Mouse (Mus musculus): ENCODE results near the gene Fnip1.

The Fnip1 gene

GRCm38 (mm10) chr11:54458168-54458567, 20.2 kb downstream of the Fnip1 start:
- DNase-seq (ENCODE audit: low spot score in 2 of 2) = no peak

- DNase-seq (ENCODE audit: low spot score in 2 of 2) = no peak
Measured at GRCm38 (mm10) chr11:54464557-54465244, 26.7 kb downstream of the Fnip1 start.

DNA sequence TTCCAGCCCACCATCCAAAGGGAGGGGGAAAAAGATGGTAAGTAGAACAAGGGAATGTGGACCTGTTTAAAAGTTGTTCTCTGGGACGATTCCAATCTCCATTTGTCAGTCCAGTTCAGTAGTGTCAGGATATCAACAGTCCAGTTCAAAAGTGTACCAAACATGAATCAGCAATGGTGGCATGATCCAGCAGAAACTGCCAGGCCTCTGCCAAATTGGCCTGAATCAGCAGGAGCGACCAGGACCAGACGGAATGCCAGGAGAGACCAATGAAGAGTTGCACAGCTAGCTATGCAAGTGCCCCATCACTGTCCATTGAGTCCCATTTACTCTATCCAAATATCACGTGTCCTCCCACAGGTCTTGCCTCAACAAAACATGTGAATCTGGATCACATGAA, 34.2 kb downstream of the Fnip1 start:
- DNase-seq (ENCODE audit: low spot score in 2 of 2) = no peak

GRCm38 (mm10) chr11:54478414-54478813, 40.4 kb downstream of the Fnip1 start:
- no peak for DNase-seq (ENCODE audit: low spot score in 2 of 2)

- DNase-seq (ENCODE audit: low spot score in 2 of 2) = no peak
Measured at GRCm38 (mm10) chr11:54486041-54486440, 48.0 kb downstream of the Fnip1 start.

GRCm38 (mm10) chr11:54491946-54492558, 54.1 kb downstream of the Fnip1 start:
- DNase-seq (ENCODE audit: low spot score in 2 of 2) = no peak

- DNase-seq (ENCODE audit: low spot score in 2 of 2) = no peak
Measured at GRCm38 (mm10) chr11:54492559-54492958, 54.6 kb downstream of the Fnip1 start.

DNA sequence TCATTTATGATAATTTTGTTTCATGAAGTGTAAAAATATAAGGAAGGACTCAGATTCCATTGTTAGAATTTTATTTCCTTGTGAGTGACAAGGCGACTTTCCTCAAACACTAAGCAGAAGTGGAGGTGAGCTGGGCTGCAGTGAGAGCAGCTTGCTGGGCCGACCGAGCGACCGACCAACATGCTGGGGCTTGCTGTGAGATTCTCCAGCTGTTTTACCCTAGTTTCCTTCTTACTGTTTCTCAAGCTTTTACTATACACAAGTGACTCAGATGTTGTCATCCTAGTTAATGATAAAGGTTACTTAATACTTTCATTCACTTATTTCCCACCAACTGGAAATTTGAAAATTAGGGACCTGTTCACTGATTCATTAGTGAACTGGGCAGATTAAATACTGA, 61.8 kb downstream of the Fnip1 start:
- DNase-seq (ENCODE audit: low spot score in 2 of 2) = peak; percentile 19 to 48

- peak in 1 of 2 experiments; percentile 5 for DNase-seq (ENCODE audit: low spot score in 2 of 2)
Measured at GRCm38 (mm10) chr11:54502546-54503245, 64.7 kb downstream of the Fnip1 start.

- no peak for DNase-seq (ENCODE audit: low spot score in 2 of 2)
Measured at GRCm38 (mm10) chr11:54513584-54513983, 75.6 kb downstream of the Fnip1 start.

DNA sequence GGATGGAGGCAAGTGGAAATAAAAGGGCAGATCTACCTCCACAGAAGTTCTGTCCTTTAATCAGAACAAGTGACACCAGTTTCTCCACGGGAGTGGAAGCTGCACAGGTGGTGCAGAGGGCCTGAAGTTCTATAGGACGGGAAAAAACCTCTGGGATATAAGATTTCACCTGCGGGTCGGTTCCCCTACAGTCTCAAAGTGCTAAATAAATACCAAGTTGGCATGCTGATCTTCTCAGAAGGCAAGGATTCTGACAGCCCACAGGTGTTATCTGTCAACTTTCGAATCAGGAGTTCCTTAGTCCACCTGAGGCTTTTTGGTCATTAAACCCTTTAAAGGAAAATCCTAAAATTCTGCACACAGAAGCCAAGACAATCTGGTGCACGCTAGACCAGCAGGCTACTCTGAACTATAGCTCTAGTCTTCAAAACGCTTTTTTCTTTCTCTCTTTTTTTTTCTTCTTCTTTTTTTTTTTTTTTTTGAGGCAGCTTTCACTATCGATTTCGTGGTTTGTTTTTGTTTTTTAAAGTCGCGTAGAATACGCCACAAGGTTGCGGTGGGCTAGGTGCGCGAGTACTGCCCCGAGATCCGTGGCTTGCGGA, 84.0 kb downstream of the Fnip1 start:
- no peak for DNase-seq (ENCODE audit: low spot score in 2 of 2)

- peak; percentile 99 for DNase-seq (ENCODE audit: low spot score in 2 of 2)
Measured at GRCm38 (mm10) chr11:54522529-54523430, 84.8 kb downstream of the Fnip1 start, which contains the start of gene Rapgef6. Gene Rapgef6 (plus strand): TSS chr11:54522847.

- DNase-seq (ENCODE audit: low spot score in 2 of 2) = no peak
Measured at GRCm38 (mm10) chr11:54523431-54524001, 85.5 kb downstream of the Fnip1 start.

DNA sequence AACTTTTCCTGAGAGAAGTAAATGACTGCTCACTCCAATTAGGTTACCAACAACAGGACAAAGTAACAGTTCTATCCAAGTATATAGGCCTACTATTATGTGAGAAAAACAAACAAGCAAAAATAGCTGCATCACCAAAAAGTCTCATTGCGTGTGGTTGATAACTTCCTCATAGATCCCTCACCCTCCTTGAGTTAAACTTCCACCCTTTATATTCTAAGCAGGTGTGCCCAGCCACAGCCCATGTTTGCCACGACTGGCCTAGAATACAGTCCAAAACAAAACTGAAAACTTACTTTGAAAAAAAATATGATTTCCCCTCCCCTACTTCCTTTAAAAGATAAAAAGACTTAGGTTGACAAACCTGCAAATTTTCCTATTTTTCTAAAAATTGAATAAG, 90.0 kb downstream of the Fnip1 start:
- no peak for DNase-seq (ENCODE audit: low spot score in 2 of 2)

- DNase-seq (ENCODE audit: low spot score in 2 of 2) = peak in 1 of 2 experiments; percentile 12
Measured at GRCm38 (mm10) chr11:54530391-54530790, 92.4 kb downstream of the Fnip1 start.

DNA sequence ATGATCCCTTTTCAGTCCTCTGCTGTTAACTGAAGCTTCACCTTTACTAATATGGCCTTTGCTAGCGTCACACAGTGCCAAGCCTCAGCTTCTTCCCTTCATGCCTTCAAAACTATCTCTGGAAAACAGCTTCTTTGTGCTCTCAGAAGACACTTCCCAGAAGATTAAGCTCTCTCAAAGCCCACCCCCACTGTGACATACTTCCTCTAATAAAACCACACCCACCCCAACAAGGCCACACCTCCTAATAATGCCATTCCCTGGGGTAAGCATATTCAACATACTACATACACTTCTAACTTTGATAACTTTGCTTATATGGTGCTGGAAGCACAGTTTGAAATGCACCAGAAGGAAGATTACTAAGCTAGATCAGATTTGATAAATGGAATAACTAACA, 92.9 kb downstream of the Fnip1 start:
- DNase-seq (ENCODE audit: low spot score in 2 of 2) = no peak

GRCm38 (mm10) chr11:54533834-54534233, 95.8 kb downstream of the Fnip1 start:
- no peak for DNase-seq (ENCODE audit: low spot score in 2 of 2)

GRCm38 (mm10) chr11:54534871-54535270, 96.9 kb downstream of the Fnip1 start:
- DNase-seq (ENCODE audit: low spot score in 2 of 2) = peak; percentile 74

- DNase-seq (ENCODE audit: low spot score in 2 of 2) = no peak
Measured at GRCm38 (mm10) chr11:54539031-54539430, 101.0 kb downstream of the Fnip1 start.

DNA sequence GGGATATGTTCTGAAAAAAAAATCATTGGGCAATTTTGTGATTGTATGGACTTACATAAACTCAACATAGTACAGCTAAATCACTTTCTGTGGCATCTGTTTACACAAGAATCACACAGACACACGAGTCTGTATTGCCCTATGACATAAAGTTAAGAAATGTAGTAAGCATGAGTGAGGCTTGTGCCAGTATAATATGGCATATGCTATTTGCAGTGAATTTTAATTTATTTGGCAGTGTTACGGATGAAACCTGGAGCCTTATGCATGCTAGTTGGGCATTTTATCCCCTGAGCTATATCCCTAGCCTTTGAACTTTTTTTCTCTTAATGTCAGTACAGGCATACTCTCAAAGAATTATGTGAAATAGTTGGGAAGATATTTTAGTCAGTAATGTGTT, 101.5 kb downstream of the Fnip1 start:
- no peak for DNase-seq (ENCODE audit: low spot score in 2 of 2)

DNA sequence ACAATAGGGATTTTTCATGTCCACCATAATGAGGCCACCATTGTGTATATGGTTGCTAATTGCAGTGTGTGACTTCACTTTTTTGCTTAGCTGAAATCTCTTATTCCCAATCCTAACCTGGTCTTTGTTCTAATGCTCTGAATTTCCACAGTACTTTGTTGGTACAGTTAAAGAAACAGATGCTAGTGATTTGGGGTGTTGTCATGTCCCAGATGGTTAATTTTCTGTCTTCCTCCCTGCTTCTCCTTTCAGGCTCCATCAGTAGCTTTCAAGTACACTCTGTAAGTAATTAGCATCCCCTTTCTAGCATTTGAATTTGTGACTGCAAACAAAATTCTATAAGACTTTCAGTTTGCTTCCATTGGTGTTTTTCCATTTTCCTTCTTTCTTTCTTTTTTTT, 102.3 kb downstream of the Fnip1 start:
- no peak for DNase-seq (ENCODE audit: low spot score in 2 of 2)

Data from urinary bladder, postnatal 36 days (tissue).